Mouse (Mus musculus): ENCODE measurements at regions not wholly inside any gene's neighbourhood (a gene's known extent, or its start where the extent isn't known, plus 50 kb on each side); places are given as distances from the start of the nearest gene placed in this dataset.

GRCm38 (mm10) chr3:110356822-110357594 is 106.2 kb upstream of the Prmt6 start:
- TF ChIP-seq CTCF (IDR thresholded peaks at IDR 0.05) (no peak), EP300 (IDR thresholded peaks at IDR 0.05) (no peak)

All from lung, postnatal 0 days (tissue).